In the genomic region with DNA sequence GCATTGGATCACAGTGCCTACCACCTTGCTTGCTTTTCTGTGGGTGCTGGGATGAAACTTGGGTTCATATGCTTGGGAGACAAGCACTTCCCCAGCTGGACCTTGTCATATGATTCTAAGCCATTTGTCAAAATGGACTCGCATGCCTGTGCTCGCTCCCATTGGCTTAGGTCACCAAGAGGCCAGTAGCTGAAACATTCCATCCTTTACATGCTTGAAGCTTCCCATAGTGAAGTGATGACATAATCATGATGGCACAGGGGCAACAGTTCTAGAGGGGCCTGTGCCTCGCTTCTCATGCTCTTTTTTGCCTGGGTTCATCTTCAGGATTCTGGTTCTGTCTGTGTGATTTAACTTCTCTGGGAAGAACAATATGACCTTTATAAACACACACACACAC, we compare ENCODE assay signal across 17 mouse cellular contexts.
A peak's percentile ranks its signal among the peaks of the same experiment; 100 is the strongest.
DNase-seq lines count a peak whose midpoint lies in the region; ATAC-seq lines count a peak whose summit lies in the region.
"Had no signal": no experiment of that assay in that cellular context is flagged by ENCODE, and none has a peak within 500 bp of the region (broad histone marks: within the 10 kb centered on the region; RNA-seq: fewer than 3 reads in every experiment).

No protein-coding gene starts in this region.

- DNase-seq in heart, adult 11 months, result peak; percentile 85
- no peak for DNase-seq in heart, postnatal 4 days
- DNase-seq in kidney, adult 8-10 months, result no peak
- peak; percentile 61 for DNase-seq in embryonic facial prominence, embryonic 14.5 days (ENCODE audit: low spot score)
- DNase-seq in lung, postnatal 14 days, result peak; percentile 14
- DNase-seq in spleen, postnatal 10 days (ENCODE audit: low spot score in 2 of 2), result no peak
- DNase-seq in adrenal gland, postnatal 10 days, result no peak
- DNase-seq: adrenal gland, postnatal 25 days; cerebellum, adult 8-10 months had no signal

- H3K27ac ChIP-seq in kidney, embryonic 15.5 days, result 0 out of 2 replicates have a peak overlapping the region, but pooled peaks have one; percentile 5
- H3K27ac ChIP-seq in embryonic facial prominence, embryonic 14.5 days (replicated peaks; ENCODE audit: low read depth, low read length), result no peak overlapping the region
- H3K27ac ChIP-seq: heart, embryonic 15.5 days; hindbrain, embryonic 14.5 days; limb, embryonic 13.5 days; liver, embryonic 15.5 days had no signal

- no peaks in the 10 kb centered on the region for H3K36me3 ChIP-seq in kidney, embryonic 15.5 days
- no peaks in the 10 kb centered on the region for H3K36me3 ChIP-seq in embryonic facial prominence, embryonic 14.5 days (ENCODE audit: control insufficient read depth, insufficient read depth, low read length)
- H3K36me3 ChIP-seq: heart, embryonic 15.5 days; limb, embryonic 13.5 days; liver, embryonic 15.5 days had no signal

- peaks cover 22% of the 10 kb centered on the region for H3K4me1 ChIP-seq in kidney, embryonic 15.5 days
- H3K4me1 ChIP-seq in embryonic facial prominence, embryonic 14.5 days (ENCODE audit: control insufficient read depth, insufficient read depth, low read length), result no peaks in the 10 kb centered on the region
- H3K4me1 ChIP-seq: liver, embryonic 15.5 days had no signal

- no peaks in the 10 kb centered on the region for H3K9me3 ChIP-seq in kidney, embryonic 15.5 days (replicated peaks)
- no peaks in the 10 kb centered on the region for H3K9me3 ChIP-seq in embryonic facial prominence, embryonic 14.5 days (ENCODE audit: control insufficient read depth, low read length)
- H3K9me3 ChIP-seq: heart, embryonic 15.5 days; liver, embryonic 15.5 days had no signal

- no peak overlapping the region for H3K9ac ChIP-seq in kidney, embryonic 15.5 days
- no peak overlapping the region for H3K9ac ChIP-seq in embryonic facial prominence, embryonic 14.5 days (ENCODE audit: low read depth, low read length)
- H3K9ac ChIP-seq: heart, embryonic 15.5 days; hindbrain, embryonic 14.5 days; limb, embryonic 13.5 days; liver, embryonic 15.5 days had no signal

- H3K4me3 ChIP-seq in kidney, embryonic 15.5 days (replicated peaks), result no peak overlapping the region
- H3K4me3 ChIP-seq in embryonic facial prominence, embryonic 14.5 days (ENCODE audit: low read depth, low read length), result no peak overlapping the region
- H3K4me3 ChIP-seq: heart, embryonic 15.5 days; limb, embryonic 13.5 days; liver, embryonic 15.5 days had no signal

- H3K27me3 ChIP-seq in kidney, embryonic 15.5 days, result no peaks in the 10 kb centered on the region
- H3K27me3 ChIP-seq in embryonic facial prominence, embryonic 14.5 days (replicated peaks; ENCODE audit: control insufficient read depth, insufficient read depth, low read length), result no peaks in the 10 kb centered on the region
- H3K27me3 ChIP-seq: heart, embryonic 15.5 days; limb, embryonic 13.5 days; liver, embryonic 15.5 days had no signal

- no peak overlapping the region for H3K4me2 ChIP-seq in kidney, embryonic 15.5 days
- no peak overlapping the region for H3K4me2 ChIP-seq in embryonic facial prominence, embryonic 14.5 days (ENCODE audit: low read depth, low read length)
- H3K4me2 ChIP-seq: heart, embryonic 15.5 days; hindbrain, embryonic 14.5 days; limb, embryonic 13.5 days; liver, embryonic 15.5 days had no signal

- WGBS in kidney, embryonic 15.5 days, result 59% methylated on average over 3 of the region's 3 CpGs
- WGBS in embryonic facial prominence, embryonic 14.5 days, result 68% methylated on average over 3 of the region's 3 CpGs

- ATAC-seq in kidney, embryonic 15.5 days (replicated peaks; ENCODE audit: low FRiP score), result peak; percentile 40; the same call in 1 of the 2 replicates
- ATAC-seq in embryonic facial prominence, embryonic 14.5 days (ENCODE audit: low read depth), result no peak
- ATAC-seq: forebrain, embryonic 16.5 days; intestine, postnatal 0 days; midbrain, embryonic 16.5 days had no signal

Comparison
In these comparisons a context has a peak if more than half of its experiments do, and no peak if none do; other contexts are left out.
1. DNase-seq: peak in heart, adult 11 months (single experiment), embryonic facial prominence, embryonic 14.5 days (single experiment) and lung, postnatal 14 days (single experiment); none in heart, postnatal 4 days (single experiment), kidney, adult 8-10 months (0 of 2), spleen, postnatal 10 days (0 of 2) and adrenal gland, postnatal 10 days (single experiment).